Mouse (Mus musculus) midbrain, embryonic 12.5 days (tissue): ENCODE results near the gene Xpa. TPM values are rescaled to one million over a fixed set of nuclear protein-coding genes. Genes with fewer than 3 reads are reported as not detected.

Experiments used
- ATAC-seq: fragments of 200-750 bp; cut with Nextera tagmentation; 2 replicates; pipeline ENCODE4 v1.8.0; 2017; ENCODE audit warnings: low read depth, moderate TSS enrichment, moderate library complexity; ENCODE audit not compliant: low FRiP score
- H3K27ac ChIP-seq: fragments of 300-500 bp; sonication (generic); replicated peaks from 2 replicates; pipeline ENCODE4 v1.5.1; 2016; ENCODE audit warnings: mild to moderate bottlenecking
- H3K27me3 ChIP-seq: fragments of 300-500 bp; sonication (generic); 2 replicates; pipeline ENCODE4 v1.6.1; 2016; ENCODE audit warnings: mild to moderate bottlenecking
- H3K36me3 ChIP-seq: fragments of 300-500 bp; sonication (generic); 2 replicates; pipeline ENCODE4 v1.6.1; 2016
- H3K4me1 ChIP-seq: fragments of 300-500 bp; sonication (generic); 2 replicates; pipeline ENCODE4 v1.6.1; 2016
- H3K4me2 ChIP-seq: fragments of 300-500 bp; sonication (generic); replicated peaks from 2 replicates; pipeline ENCODE4 v1.6.1; 2016; ENCODE audit warnings: mild to moderate bottlenecking, moderate library complexity
- H3K4me3 ChIP-seq: fragments of 300-500 bp; sonication (generic); 2 replicates; pipeline ENCODE4 v1.5.1; 2016; ENCODE audit warnings: mild to moderate bottlenecking
- H3K9ac ChIP-seq: fragments of 300-500 bp; sonication (generic); replicated peaks from 2 replicates; pipeline ENCODE4 v1.6.1; 2016; ENCODE audit warnings: mild to moderate bottlenecking, moderate library complexity
- H3K9me3 ChIP-seq: fragments of 300-500 bp; sonication (generic); 2 replicates; pipeline ENCODE4 v1.6.1; 2016; ENCODE audit warnings: mild to moderate bottlenecking
- WGBS: fragments of 180-500 bp; shearing (Covaris S2); methylation state at CpG from one replicate; pipeline ENCODE4 v1.1.7; 2016; 5-methylcytosine and 5-hydroxymethylcytosine counted together
- polyA plus RNA-seq: library from polyadenylated mRNA; unstranded; fragments of >200 nt; fragmentation: Nextera tagmentation; extraction: Ambion mirVana; gene quantifications from 2 replicates; pipeline ENCODE4 v1.2.1, GENCODE M21; 2016

The Xpa gene
- polyA plus RNA-seq, 1 experiment from 2014 or later = 31.4 TPM

GRCm38 (mm10) chr4:46138287-46139222 is 57.6 kb downstream of the Xpa start, which contains the start of the genes Ncbp1 and Tstd2:
Gene Ncbp1, plus strand, starts transcription at chr4:46138613.
Gene Tstd2, minus strand, starts transcription at chr4:46138694.
- H3K4me2 ChIP-seq = peak within 1 kb of the TSS; percentile 81
- H3K27ac ChIP-seq = peak within 1 kb of the TSS; percentile 98
- no peaks in the 10 kb centered on the region for H3K9me3 ChIP-seq
- peak within 1 kb of the TSS; percentile 93 for H3K9ac ChIP-seq
- peak; percentile 83 for ATAC-seq
- WGBS = under 1% methylated on average over 74 of the region's 90 CpGs
- H3K4me3 ChIP-seq = peak within 1 kb of the TSS; percentile 89
- H3K4me1 ChIP-seq = peaks cover 24% of the 10 kb centered on the region
- H3K36me3 ChIP-seq = peaks cover 19% of the 10 kb centered on the region
- no peaks in the 10 kb centered on the region for H3K27me3 ChIP-seq

- H3K4me1 ChIP-seq = peaks cover 24% of the 10 kb centered on the region
- no peaks in the 10 kb centered on the region for H3K27me3 ChIP-seq
- H3K9ac ChIP-seq = peak overlapping the region; percentile 93
- peak overlapping the region; percentile 98 for H3K27ac ChIP-seq
- 8% methylated on average over 17 of the region's 17 CpGs for WGBS
- peak overlapping the region; percentile 81 for H3K4me2 ChIP-seq
- peaks cover 27% of the 10 kb centered on the region for H3K36me3 ChIP-seq
- peak overlapping the region; percentile 89 for H3K4me3 ChIP-seq
- no peaks in the 10 kb centered on the region for H3K9me3 ChIP-seq
- ATAC-seq = peak; percentile 84
Observed at GRCm38 (mm10) chr4:46137629-46138286, 58.4 kb downstream of the Xpa start.

DNA sequence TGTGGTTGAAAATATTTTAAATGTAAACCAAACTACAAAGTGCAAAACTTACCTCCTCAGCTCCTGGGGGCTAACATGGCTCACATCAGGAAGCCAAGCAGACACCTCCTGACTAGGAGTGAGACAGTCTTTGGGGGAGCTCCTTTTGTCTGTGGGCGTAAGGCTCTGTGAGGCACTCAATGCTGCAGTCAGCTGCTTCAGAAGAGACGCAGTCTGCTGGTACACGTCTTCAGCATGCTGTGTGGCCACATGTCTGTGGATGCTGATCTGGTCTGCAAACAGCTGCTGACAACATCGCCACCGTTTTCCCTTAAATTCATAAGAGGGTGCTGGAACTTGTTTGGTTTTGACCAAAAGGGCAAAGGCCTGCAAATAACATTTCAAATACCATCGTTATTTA is 64.3 kb downstream of the Xpa start:
- Histone ChIP-seq H3K27me3 (no peaks in the 10 kb centered on the region), H3K9me3 (no peaks in the 10 kb centered on the region), H3K9ac (no peak overlapping the region), H3K27ac (no peak overlapping the region), H3K36me3 (peaks cover 76% of the 10 kb centered on the region), H3K4me2 (no peak overlapping the region), H3K4me3 (no peak overlapping the region), H3K4me1 (peaks cover under 1% of the 10 kb centered on the region; the same call in 1 of the 2 replicates)
- WGBS = 90% methylated on average over 6 of the region's 6 CpGs
- no peak for ATAC-seq

- Histone ChIP-seq H3K9ac (no peak overlapping the region), H3K9me3 (no peaks in the 10 kb centered on the region), H3K4me2 (no peak overlapping the region), H3K36me3 (peaks cover 85% of the 10 kb centered on the region), H3K4me3 (no peak overlapping the region), H3K27me3 (no peaks in the 10 kb centered on the region), H3K27ac (no peak overlapping the region), H3K4me1 (no peaks in the 10 kb centered on the region)
- WGBS = 72% methylated on average over 3 of the region's 3 CpGs
- ATAC-seq = no peak
Observed at GRCm38 (mm10) chr4:46130221-46130620, 65.9 kb downstream of the Xpa start.

GRCm38 (mm10) chr4:46129311-46130004 is 66.7 kb downstream of the Xpa start:
- Histone ChIP-seq H3K27ac (no peak overlapping the region), H3K4me3 (no peak overlapping the region), H3K4me2 (no peak overlapping the region), H3K27me3 (no peaks in the 10 kb centered on the region), H3K9me3 (no peaks in the 10 kb centered on the region), H3K4me1 (no peaks in the 10 kb centered on the region), H3K36me3 (peaks cover 85% of the 10 kb centered on the region), H3K9ac (no peak overlapping the region)
- no peak for ATAC-seq
- 87% methylated on average over 8 of the region's 8 CpGs for WGBS

DNA sequence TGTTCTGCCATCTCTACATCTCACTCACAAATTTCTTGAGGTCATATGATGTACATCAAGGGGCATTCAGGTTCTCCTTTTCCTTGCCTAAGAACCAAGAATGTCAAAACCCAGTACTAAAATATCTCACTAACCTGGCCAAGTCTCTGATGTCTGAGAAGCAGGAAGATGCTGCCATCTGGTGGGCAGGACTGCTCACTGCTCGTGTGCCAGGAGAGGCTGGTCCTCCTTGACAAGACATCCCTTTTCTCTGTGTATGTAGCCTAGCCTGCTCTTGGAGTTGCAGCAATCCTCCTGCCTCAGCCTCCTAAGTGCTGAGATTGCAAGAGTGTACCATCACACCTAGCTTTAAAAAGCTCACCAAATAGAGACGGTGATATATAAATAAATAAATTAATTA is 69.6 kb downstream of the Xpa start:
- H3K9ac ChIP-seq = no peak overlapping the region
- H3K36me3 ChIP-seq = peaks cover 86% of the 10 kb centered on the region
- H3K4me1 ChIP-seq = no peaks in the 10 kb centered on the region
- no peak overlapping the region for H3K4me3 ChIP-seq
- H3K9me3 ChIP-seq = no peaks in the 10 kb centered on the region
- H3K27me3 ChIP-seq = no peaks in the 10 kb centered on the region
- ATAC-seq = no peak
- H3K27ac ChIP-seq = no peak overlapping the region
- 54% methylated on average over 2 of the region's 2 CpGs for WGBS
- H3K4me2 ChIP-seq = no peak overlapping the region

GRCm38 (mm10) chr4:46123358-46123757 is 72.8 kb downstream of the Xpa start:
- H3K27ac ChIP-seq = no peak overlapping the region
- WGBS = 93% methylated on average over 6 of the region's 6 CpGs
- ATAC-seq = no peak
- H3K4me1 ChIP-seq = no peaks in the 10 kb centered on the region
- no peaks in the 10 kb centered on the region for H3K27me3 ChIP-seq
- H3K4me2 ChIP-seq = no peak overlapping the region
- H3K4me3 ChIP-seq = no peak overlapping the region
- no peak overlapping the region for H3K9ac ChIP-seq
- H3K9me3 ChIP-seq = no peaks in the 10 kb centered on the region
- H3K36me3 ChIP-seq = peaks cover 89% of the 10 kb centered on the region

DNA sequence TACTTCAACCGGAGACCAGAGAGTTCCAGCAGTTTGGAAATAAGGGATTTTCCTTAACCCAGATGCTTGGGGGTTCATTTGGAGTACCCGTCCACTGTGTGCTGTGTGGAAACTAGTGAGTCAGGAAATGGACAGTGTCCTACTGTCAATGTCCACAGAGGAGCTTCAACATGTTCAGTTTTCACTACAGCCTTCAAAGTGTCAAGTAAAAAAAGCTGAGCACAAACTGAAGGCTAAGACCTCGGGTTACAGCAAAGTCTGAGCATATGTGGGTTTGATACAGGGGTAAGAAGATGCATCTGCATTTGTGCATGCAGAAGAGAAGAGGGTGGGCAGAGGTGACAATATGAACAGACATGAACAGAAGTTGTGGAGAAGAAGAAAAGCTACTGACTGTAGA is 75.3 kb downstream of the Xpa start:
- no peak for ATAC-seq

DNA sequence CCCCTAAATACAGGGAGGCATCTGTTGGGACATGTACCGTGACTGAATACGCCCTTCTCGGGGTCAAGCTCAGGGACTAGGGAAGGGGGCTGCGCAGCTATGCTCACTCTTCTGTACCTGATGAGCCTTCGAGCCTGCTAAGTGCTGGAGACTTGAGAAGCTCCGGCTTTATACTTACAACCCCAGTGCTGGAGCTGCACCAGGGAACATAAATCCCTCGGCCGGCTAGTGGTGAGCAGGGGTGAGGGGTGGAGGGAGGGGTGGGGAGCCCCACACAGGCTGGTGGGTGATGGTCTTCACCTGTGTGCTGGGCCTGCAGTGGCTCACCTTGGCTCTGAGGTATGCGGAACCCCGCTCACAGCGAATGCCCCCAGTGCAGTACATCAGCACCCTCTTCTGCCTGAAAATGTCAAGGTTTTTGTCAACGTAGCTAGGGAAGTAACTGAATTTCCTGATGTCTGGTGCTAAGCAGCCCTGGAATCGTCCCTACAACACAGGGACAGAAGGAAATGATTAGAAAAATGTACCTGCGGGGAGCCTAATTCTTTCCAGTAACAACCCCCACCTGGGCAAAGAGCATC is 76.5 kb downstream of the Xpa start:
- no peak for ATAC-seq
- WGBS = 94% methylated on average over 14 of the region's 14 CpGs
- Histone ChIP-seq H3K4me2 (no peak overlapping the region), H3K4me1 (no peaks in the 10 kb centered on the region), H3K9me3 (no peaks in the 10 kb centered on the region), H3K27me3 (no peaks in the 10 kb centered on the region), H3K4me3 (no peak overlapping the region), H3K36me3 (peaks cover 96% of the 10 kb centered on the region), H3K9ac (no peak overlapping the region), H3K27ac (no peak overlapping the region)

More for the DNA sequence above, 75.3 kb downstream of the Xpa start:
- H3K27ac ChIP-seq = no peak overlapping the region
- WGBS = 83% methylated on average over 3 of the region's 3 CpGs
- no peak overlapping the region for H3K9ac ChIP-seq
- peaks cover 98% of the 10 kb centered on the region for H3K36me3 ChIP-seq
- H3K27me3 ChIP-seq = no peaks in the 10 kb centered on the region
- H3K4me2 ChIP-seq = no peak overlapping the region
- H3K4me1 ChIP-seq = no peaks in the 10 kb centered on the region
- no peaks in the 10 kb centered on the region for H3K9me3 ChIP-seq
- H3K4me3 ChIP-seq = no peak overlapping the region

- WGBS = 95% methylated on average over 4 of the region's 4 CpGs
- no peak for ATAC-seq
Observed at GRCm38 (mm10) chr4:46117536-46117935, 78.6 kb downstream of the Xpa start.

GRCm38 (mm10) chr4:46116544-46117175 is 79.5 kb downstream of the Xpa start:
- WGBS = 86% methylated on average over 10 of the region's 10 CpGs
- no peak overlapping the region for H3K4me3 ChIP-seq
- no peaks in the 10 kb centered on the region for H3K4me1 ChIP-seq
- H3K36me3 ChIP-seq = peaks cover 82% of the 10 kb centered on the region
- no peaks in the 10 kb centered on the region for H3K27me3 ChIP-seq
- no peak for ATAC-seq
- no peak overlapping the region for H3K4me2 ChIP-seq
- no peak overlapping the region for H3K27ac ChIP-seq
- H3K9me3 ChIP-seq = no peaks in the 10 kb centered on the region
- H3K9ac ChIP-seq = no peak overlapping the region

More at GRCm38 (mm10) chr4:46117536-46117935, 78.6 kb downstream of the Xpa start:
- no peak overlapping the region for H3K4me2 ChIP-seq
- peaks cover 90% of the 10 kb centered on the region for H3K36me3 ChIP-seq
- H3K4me1 ChIP-seq = no peaks in the 10 kb centered on the region
- H3K9ac ChIP-seq = no peak overlapping the region
- H3K27me3 ChIP-seq = no peaks in the 10 kb centered on the region
- no peak overlapping the region for H3K4me3 ChIP-seq
- H3K27ac ChIP-seq = no peak overlapping the region
- no peaks in the 10 kb centered on the region for H3K9me3 ChIP-seq
